Mouse (Mus musculus) liver, adult 2 months (tissue): Measurements from ENCODE around the gene 4930402H24Rik.

Source experiments
- CTCF ChIP-seq: fragments of 200-500 bp; IDR thresholded peaks from 2 replicates; pipeline ENCODE4 v1.5.1; 2011; ENCODE audit warnings: low read depth, low read length, control low read depth
- POLR2A ChIP-seq: fragments of 200-500 bp; IDR thresholded peaks from 2 replicates; pipeline ENCODE4 v1.6.1; 2011; ENCODE audit warnings: low read length, control low read depth; ENCODE audit not compliant: insufficient read depth; ENCODE audit errors: extremely low read depth

GRCm38 (mm10) chr2:130803706-130804105, 102.5 kb downstream of the 4930402H24Rik start:
- TF ChIP-seq CTCF: no peak
- TF ChIP-seq POLR2A: no peak
